Mouse (Mus musculus): Measurements from ENCODE around the gene Adat1. TPM values are rescaled to one million over a fixed set of nuclear protein-coding genes. Genes with fewer than 3 reads are reported as not detected.

The Adat1 gene
- polyA plus RNA-seq, 2 experiments, result 2.4 to 3.4 TPM

DNA sequence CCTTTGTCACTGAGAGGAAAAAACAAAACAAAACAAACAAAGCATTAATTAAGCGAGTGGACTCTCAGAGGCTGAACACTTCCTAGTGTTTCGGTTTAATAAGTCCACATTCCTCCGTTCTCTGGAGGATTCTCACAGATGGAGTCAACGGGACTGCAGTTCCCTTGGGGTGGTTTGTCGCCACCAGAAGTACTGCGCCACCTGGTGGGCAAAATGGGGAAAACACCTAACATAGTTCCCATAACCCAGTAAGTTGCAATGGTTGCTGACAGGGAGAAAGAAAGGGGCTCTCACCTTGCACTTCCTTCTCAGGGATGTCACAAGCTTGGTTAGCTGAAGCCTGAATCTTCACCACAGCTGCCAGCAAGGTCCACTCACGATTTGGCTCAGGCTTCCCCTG, 2.2 kb downstream of the Adat1 start:
- ATAC-seq (ENCODE audit: insufficient read depth), result peak; percentile 42; the same call in 1 of the 2 replicates
- peak; percentile 64 to 66 (median 65) for DNase-seq (ENCODE audit: low read depth in 3 of 3, low spot score in 3 of 3)
- Histone ChIP-seq H3K27ac (no peak overlapping the region), H3K36me3 (replicated peaks; ENCODE audit: control insufficient read depth, insufficient read depth, low read depth) (peaks cover 16% of the 10 kb centered on the region), H3K9me3 (ENCODE audit: control insufficient read depth, low read length) (no peaks in the 10 kb centered on the region), H3K27me3 (ENCODE audit: control insufficient read depth, insufficient read depth, low read length) (no peaks in the 10 kb centered on the region), H3K4me3 (ENCODE audit: insufficient read depth in 1 of 2, low read depth in 2 of 2, low read length in 2 of 2) (no peak overlapping the region), H3K9ac (replicated peaks) (no peak overlapping the region), H3K4me1 (replicated peaks; ENCODE audit: control insufficient read depth in 2 of 2, insufficient read depth in 2 of 2, low read length in 1 of 2) (peaks cover 0 to 4% of the 10 kb centered on the region in 2 experiments; a peak in 2 of 4 replicates), H3K4me2 (ENCODE audit: low read depth) (no peak overlapping the region)
- WGBS (ENCODE audit: insufficient replicate concordance), result 13% methylated on average over 7 of the region's 7 CpGs
- TF ChIP-seq CTCF (IDR thresholded peaks at IDR 0.05; ENCODE audit: low read depth), result peak; percentile 95
- TF ChIP-seq EP300 (IDR thresholded peaks at IDR 0.05; ENCODE audit: low read depth), result no peak

DNA sequence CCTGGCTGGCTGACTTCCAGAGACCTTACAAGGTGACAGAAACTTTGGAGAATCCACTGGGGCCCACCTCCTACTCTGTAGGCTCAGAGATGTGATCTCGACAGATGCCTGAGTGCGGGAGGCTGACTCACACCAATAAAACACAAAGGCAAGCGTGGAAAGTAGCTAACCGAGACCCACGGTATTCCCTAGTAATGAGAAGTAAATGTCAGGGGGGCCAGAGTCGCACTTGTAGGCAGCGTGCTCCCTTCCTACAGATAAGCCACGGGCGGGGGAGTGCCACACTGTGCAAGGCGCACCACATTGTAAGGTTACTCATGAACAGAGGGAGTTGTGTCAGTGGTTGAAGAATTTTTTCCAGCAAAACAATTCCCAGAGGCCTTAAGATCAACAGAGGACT, 7.6 kb downstream of the Adat1 start:
- DNase-seq (ENCODE audit: low read depth in 3 of 3, low spot score in 3 of 3), result no peak
- Histone ChIP-seq H3K27ac (no peak overlapping the region), H3K9me3 (ENCODE audit: control insufficient read depth, low read length) (no peaks in the 10 kb centered on the region), H3K27me3 (ENCODE audit: control insufficient read depth, insufficient read depth, low read length) (no peaks in the 10 kb centered on the region), H3K4me1 (replicated peaks; ENCODE audit: control insufficient read depth in 2 of 2, insufficient read depth in 2 of 2, low read length in 1 of 2) (no peaks in the 10 kb centered on the region), H3K9ac (replicated peaks) (no peak overlapping the region), H3K4me2 (ENCODE audit: low read depth) (no peak overlapping the region), H3K4me3 (ENCODE audit: insufficient read depth in 1 of 2, low read depth in 2 of 2, low read length in 2 of 2) (no peak overlapping the region), H3K36me3 (replicated peaks; ENCODE audit: control insufficient read depth, insufficient read depth, low read depth) (no peaks in the 10 kb centered on the region; the same call in none of the 2 replicates)
- no peak for TF ChIP-seq EP300 (IDR thresholded peaks at IDR 0.05; ENCODE audit: low read depth)
- no peak for TF ChIP-seq CTCF (IDR thresholded peaks at IDR 0.05; ENCODE audit: low read depth)
- WGBS (ENCODE audit: insufficient replicate concordance), result 48% methylated on average over 10 of the region's 10 CpGs
- ATAC-seq (ENCODE audit: insufficient read depth), result no peak

DNA sequence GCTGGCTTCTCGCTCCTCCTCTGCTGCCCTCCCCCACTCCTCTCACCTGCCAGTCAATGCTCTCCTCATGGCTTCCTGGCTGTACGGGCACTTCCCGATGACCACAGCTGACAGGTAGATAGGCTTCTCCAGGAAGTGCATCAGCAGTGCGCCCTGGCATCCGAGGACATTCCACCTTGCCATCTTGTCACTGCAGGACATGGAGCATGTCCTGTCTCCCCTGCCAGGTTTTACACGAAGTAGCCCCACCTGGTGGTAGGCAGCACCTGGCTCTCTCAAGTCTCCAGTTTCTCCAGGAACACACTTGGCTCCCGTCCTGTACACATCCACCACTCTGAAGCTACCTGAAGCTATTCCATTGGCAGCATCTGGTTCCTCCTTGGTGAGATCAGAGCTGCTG, 10.0 kb downstream of the Adat1 start:
- no peaks in the 10 kb centered on the region; the same call in none of the 2 replicates for H3K36me3 ChIP-seq (replicated peaks; ENCODE audit: control insufficient read depth, insufficient read depth, low read depth)
- H3K9ac ChIP-seq (replicated peaks), result no peak overlapping the region
- H3K4me2 ChIP-seq (ENCODE audit: low read depth), result no peak overlapping the region
- no peak overlapping the region for H3K4me3 ChIP-seq (ENCODE audit: insufficient read depth in 1 of 2, low read depth in 2 of 2, low read length in 2 of 2)
- H3K27ac ChIP-seq, result no peak overlapping the region
- no peak for ATAC-seq (ENCODE audit: insufficient read depth)
- WGBS (ENCODE audit: insufficient replicate concordance), result 67% methylated on average over 7 of the region's 7 CpGs
- peak; percentile 62 for TF ChIP-seq CTCF (IDR thresholded peaks at IDR 0.05; ENCODE audit: low read depth)
- no peak for TF ChIP-seq EP300 (IDR thresholded peaks at IDR 0.05; ENCODE audit: low read depth)
- no peaks in the 10 kb centered on the region for H3K9me3 ChIP-seq (ENCODE audit: control insufficient read depth, low read length)
- no peak for DNase-seq (ENCODE audit: low read depth in 3 of 3, low spot score in 3 of 3)
- H3K27me3 ChIP-seq (ENCODE audit: control insufficient read depth, insufficient read depth, low read length), result no peaks in the 10 kb centered on the region
- no peaks in the 10 kb centered on the region for H3K4me1 ChIP-seq (replicated peaks; ENCODE audit: control insufficient read depth in 2 of 2, insufficient read depth in 2 of 2, low read length in 1 of 2)

DNA sequence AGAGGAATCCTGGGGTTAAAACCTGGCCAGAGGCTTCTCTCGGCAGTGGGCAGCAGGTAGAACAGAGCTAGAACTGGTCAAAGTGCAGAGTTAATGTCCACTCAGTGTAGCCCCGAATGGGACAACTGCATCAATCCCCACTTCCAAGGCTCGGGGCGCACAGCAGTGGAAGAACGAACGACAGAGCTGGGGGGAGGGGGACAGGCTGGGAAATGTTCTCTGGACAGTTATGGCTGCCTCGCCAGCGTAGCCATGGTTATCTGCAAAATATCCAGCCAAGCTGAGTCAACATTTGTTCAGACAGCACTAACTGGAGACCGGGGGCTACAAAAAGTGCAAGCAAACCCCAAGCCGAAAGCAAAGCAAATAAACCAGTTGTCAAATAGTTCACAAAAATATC, 14.0 kb downstream of the Adat1 start:
- no peak overlapping the region for H3K4me2 ChIP-seq (ENCODE audit: low read depth)
- peak; percentile 22; the same call in 1 of the 2 replicates for ATAC-seq (ENCODE audit: insufficient read depth)

DNA sequence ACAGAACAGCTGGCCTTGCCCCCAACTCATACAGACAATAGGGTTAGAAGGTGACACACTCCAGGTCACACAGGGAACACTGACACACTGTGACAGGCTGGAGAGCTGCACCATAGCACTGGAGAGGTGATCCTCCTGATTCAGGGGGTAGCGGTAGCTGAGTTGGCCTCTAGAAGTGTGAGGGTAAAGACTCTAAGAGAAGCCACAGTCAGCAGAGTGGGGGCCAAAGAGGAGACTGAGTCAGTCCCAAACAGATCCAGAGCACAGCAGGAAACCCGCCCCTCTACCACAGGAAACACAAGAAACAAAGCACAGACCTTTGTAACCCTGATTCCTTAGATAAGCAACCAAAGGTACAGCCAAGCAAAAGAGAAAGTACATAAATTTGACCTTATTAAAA, 15.8 kb downstream of the Adat1 start:
- WGBS (ENCODE audit: insufficient replicate concordance), result 68% methylated on average over 2 of the region's 2 CpGs
- no peak overlapping the region for H3K9ac ChIP-seq (replicated peaks)
- H3K4me2 ChIP-seq (ENCODE audit: low read depth), result no peak overlapping the region
- no peak overlapping the region for H3K4me3 ChIP-seq (ENCODE audit: insufficient read depth in 1 of 2, low read depth in 2 of 2, low read length in 2 of 2)
- H3K27ac ChIP-seq, result no peak overlapping the region
- TF ChIP-seq CTCF (IDR thresholded peaks at IDR 0.05; ENCODE audit: low read depth), result no peak
- no peak for TF ChIP-seq EP300 (IDR thresholded peaks at IDR 0.05; ENCODE audit: low read depth)
- ATAC-seq (ENCODE audit: insufficient read depth) (no peak), DNase-seq (ENCODE audit: low read depth in 3 of 3, low spot score in 3 of 3) (no peak)
- H3K9me3 ChIP-seq (ENCODE audit: control insufficient read depth, low read length), result no peaks in the 10 kb centered on the region
- peaks cover 0 to 8% of the 10 kb centered on the region in 2 experiments; a peak in 2 of 4 replicates for H3K4me1 ChIP-seq (replicated peaks; ENCODE audit: control insufficient read depth in 2 of 2, insufficient read depth in 2 of 2, low read length in 1 of 2)
- no peaks in the 10 kb centered on the region for H3K27me3 ChIP-seq (ENCODE audit: control insufficient read depth, insufficient read depth, low read length)
- H3K36me3 ChIP-seq (replicated peaks; ENCODE audit: control insufficient read depth, insufficient read depth, low read depth), result peaks cover 3% of the 10 kb centered on the region

More for the DNA sequence above, 14.0 kb downstream of the Adat1 start:
- no peak for DNase-seq (ENCODE audit: low read depth in 3 of 3, low spot score in 3 of 3)
- Histone ChIP-seq H3K27ac (no peak overlapping the region), H3K36me3 (replicated peaks; ENCODE audit: control insufficient read depth, insufficient read depth, low read depth) (peaks cover 3% of the 10 kb centered on the region), H3K4me3 (ENCODE audit: insufficient read depth in 1 of 2, low read depth in 2 of 2, low read length in 2 of 2) (no peak overlapping the region), H3K9ac (replicated peaks) (no peak overlapping the region), H3K27me3 (ENCODE audit: control insufficient read depth, insufficient read depth, low read length) (no peaks in the 10 kb centered on the region), H3K9me3 (ENCODE audit: control insufficient read depth, low read length) (no peaks in the 10 kb centered on the region), H3K4me1 (replicated peaks; ENCODE audit: control insufficient read depth in 2 of 2, insufficient read depth in 2 of 2, low read length in 1 of 2) (peaks cover 0 to 8% of the 10 kb centered on the region in 2 experiments; a peak in 2 of 4 replicates)
- TF ChIP-seq CTCF (IDR thresholded peaks at IDR 0.05; ENCODE audit: low read depth) (no peak), EP300 (IDR thresholded peaks at IDR 0.05; ENCODE audit: low read depth) (no peak)
- WGBS (ENCODE audit: insufficient replicate concordance), result 72% methylated on average over 10 of the region's 10 CpGs
